Mouse (Mus musculus) A20 (cell line): ENCODE results near the gene Galnt12.
"Not testable (repeated sequence)": the region's sequence is repeated elsewhere in the genome, so short reads cannot be mapped to it uniquely, and the experiment has no call there.

Source experiments
- DNase-seq: peaks from one replicate; pipeline ENCODE4 v3.0.0-alpha.2; 2011; ENCODE audit warnings: low read depth, low spot score

Galnt12 gene

DNA sequence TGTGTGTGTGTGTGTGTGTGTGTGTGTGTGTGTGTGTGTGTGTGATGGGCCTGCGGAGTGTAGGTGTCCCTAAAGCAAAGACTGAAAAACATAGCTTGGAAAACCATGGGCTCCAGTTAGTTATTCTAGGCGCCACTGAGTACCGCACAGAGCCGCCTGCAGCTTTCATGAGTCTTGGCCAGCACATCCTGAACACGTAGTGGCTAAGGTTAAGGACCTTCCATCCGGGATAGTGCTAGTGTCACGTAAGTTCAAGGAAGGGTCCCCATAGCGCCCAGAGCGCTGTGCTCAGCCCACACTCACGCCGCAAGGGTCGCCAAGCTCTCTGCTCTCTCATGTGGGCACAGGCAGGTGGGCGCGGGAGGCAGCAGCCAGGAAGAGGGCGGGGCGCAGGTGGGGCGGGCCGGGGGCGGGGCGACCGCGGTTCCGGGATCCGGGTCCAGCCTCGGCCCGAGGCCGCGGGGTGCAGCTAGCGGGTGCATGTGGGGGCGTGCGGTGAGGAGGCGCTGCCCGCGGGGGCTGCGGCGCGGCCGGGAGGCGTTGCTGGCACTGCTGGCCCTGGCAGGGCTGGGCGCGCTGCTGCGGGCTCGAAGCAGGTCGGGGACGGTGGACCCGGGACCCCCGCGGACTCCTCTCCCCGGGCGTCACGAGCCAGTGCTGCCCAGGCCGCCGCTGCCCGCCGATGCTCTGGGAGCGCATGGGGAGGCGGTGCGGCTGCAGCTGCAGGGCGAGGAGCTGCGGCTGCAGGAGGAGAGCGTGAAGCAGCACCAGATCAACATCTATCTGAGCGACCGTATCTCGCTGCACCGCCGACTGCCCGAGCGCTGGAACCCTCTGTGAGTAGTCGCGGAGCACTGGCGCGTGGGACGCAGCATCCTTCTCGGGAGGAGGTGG lies at the start of gene Galnt12:
Galnt12 (plus strand) TSS at position 417 of the 894 bp plus-strand sequence.
- DNase-seq = peak; percentile 85

DNA sequence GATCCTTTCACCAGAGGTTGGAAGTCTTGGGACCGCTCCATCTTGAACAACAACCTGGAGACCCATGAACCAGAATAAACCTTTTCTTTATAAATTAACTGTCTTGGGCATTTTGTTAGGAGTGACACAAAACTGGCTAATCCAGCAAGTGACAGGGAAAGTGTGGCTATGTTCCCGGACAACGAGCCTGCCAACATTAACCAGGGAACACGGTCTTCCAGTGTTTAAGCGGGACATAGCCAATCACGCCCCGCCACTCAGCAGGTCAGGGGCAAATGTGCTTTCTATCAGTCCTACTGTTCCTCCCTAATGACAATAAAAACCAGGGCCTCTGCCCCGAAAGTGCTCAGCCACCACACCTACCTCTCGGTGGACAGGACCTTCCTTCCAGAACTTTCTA lies 47.8 kb upstream of the Galnt12 start:
- no peak for DNase-seq

DNA sequence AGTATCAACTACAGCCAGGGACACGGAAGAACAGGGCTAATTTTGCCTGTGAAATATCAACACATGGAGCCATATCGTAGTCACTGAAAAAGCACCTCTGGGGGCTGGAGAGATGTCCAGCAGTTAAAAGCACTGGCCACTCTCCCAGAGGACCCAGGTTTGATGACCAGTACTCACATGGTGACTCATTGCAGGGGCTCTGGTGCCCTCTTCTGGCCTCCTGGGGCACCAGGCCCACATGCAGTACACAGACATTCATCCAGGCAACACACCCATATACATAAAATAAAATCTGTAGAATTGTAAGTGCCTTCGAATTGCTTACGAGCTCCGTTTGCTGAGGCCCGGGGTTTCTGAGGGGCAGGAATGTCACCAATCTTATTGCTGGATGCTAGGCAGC lies 44.7 kb upstream of the Galnt12 start:
- peak; percentile 25 for DNase-seq

DNA sequence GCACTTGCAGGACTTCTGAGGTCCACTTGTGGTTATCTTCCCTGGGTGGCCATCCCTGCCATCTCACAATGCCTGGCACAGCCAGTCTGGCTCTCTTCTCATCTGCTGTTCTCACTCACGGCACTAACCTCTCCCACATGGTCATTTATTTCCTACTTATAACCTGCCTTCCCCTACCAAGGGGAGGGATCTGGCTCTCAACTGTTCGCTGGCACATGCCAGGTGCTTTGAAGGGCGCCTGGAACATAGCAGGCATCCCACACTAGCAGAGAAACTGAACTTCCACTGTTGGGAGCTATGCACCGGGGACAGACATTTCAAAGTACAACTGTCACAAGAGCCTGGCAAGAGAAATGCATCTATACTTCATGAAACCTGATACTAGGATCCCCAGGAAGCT lies 43.9 kb upstream of the Galnt12 start:
- DNase-seq = no peak

DNA sequence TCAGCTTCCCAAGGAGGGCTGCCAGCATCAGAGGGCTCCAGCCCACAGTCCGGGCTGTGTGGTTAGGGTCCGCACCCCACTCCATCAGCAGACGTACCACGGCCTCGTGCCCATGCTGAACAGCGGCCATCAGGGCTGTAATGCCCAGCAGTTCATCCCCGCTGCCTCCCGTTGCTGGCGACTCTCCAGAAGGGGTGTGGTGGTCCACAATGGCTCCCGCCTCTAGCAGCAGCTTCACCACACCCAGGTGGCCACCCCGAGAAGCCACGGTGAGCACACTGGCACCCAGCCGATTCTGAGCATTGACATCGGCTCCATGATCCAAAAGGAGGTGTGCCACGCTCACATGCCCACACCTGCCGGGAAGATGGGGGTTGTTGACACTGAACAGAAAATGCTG lies 42.5 kb upstream of the Galnt12 start:
- DNase-seq = no peak

DNA sequence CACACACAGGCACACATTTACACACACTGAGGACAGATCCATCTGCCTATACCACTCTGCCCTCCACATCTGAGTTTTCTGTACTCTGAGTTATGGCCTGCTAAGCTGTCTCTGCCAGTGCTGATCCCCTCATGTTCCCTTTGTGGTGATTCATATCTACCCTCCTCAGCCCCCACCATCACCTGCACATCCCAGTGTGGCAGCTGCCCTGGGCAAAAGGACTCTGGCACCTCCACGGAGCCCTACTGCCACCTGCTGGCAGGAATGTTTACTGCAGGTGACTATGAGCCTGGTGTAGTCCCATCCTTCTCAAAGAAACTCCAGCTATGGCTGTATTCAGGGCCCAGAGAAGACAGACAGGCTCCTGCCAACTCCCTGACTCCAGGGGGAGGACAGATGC lies 41.5 kb upstream of the Galnt12 start:
- peak; percentile 70 for DNase-seq

DNA sequence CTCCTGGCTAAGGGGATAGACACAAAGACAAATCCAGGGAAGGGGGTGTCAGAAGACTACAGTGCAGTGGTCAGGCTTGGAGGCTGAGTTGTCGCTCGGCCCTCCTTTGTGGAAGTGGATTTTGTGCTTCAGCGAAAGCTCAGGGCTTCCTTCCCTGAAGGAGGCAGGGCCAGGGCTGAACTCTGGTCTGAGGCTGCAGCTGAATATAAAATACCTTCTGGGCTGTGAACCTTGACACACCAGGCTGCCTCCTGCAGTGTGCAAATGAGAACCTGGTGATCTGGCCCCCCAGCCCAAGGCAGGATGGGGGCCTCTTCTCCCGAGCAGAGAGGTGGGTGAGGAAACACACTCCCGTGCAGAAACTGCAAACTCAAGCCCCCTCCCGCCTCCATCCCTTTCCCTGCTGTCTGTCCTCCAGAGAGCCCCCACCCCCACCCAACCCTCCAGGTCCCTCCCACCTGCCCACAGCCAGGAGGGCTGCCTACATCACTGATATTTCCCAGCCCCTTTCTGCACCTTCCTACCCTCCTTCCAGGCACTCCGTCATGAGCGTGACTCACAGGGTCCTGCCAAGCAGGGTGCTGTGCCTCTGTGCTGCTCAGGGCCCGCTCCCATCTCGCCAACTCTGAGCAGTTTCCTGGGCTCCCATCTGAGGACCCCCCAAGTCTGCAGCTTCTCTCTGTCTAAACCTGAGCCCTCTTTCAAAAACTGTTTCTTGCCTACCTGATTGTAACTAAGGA lies 40.9 kb upstream of the Galnt12 start:
- DNase-seq = no peak

DNA sequence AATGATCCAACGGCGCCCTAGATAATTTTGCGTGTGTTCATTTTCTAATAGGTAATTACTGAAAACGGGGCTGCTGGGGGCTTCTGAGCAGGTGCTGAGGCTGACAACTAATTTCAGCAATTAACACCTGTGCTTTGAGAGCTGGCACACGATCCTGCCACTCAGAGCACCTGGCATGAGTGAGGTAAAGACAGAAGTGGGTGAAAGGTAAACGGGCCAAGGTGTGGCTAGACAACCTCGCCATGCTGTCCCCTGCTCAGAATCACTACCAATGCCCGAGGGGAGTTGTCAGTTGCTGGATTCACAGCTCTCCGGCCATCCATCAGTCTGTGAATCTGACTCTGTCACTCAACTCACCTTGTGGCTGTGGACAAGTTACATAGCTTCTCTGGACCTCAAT lies 39.8 kb upstream of the Galnt12 start:
- no peak for DNase-seq

DNA sequence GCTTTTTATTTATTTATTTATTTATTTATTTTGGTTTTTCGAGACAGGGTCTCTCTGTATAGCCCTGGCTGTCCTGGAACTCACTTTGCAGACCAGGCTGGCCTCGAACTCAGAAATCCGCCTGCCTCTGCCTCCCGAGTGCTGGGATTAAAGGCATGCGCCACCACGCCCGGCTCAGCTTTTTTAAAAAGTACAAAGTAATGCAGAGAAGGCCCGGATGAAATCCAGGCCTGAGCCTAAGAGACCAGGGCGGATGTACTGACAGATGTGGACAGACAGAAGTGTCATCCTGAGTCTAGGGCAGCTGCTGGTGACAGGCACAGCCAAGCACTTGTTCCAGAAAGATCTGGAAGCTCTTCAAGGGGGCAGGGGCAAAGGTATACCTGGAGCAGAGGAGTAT lies 36.5 kb upstream of the Galnt12 start:
- not testable (repeated sequence) for DNase-seq

DNA sequence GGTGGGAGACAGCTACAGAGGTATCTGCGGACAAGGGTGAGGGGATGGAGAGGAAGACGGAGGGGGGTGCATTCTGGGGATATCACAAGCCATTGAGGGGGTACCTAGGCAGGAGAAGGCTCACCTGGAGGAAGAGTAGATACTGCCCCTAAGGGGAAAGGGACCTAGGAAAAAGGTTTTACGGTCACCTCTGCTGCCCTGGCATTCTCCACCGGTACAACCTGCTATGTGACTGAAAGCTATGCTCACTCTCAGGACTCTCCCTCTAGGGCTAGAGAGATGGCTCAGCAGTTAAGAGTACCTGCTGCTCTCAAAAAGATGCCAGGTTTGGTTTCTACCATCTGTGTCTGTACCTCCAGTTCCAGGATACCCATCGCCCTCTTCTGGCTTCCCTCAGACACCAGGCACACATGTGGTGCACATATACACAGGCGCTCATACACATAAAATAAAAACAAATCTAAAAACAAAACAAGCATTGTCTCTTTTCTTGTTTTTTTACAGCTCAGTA lies 36.1 kb upstream of the Galnt12 start:
- DNase-seq = no peak

DNA sequence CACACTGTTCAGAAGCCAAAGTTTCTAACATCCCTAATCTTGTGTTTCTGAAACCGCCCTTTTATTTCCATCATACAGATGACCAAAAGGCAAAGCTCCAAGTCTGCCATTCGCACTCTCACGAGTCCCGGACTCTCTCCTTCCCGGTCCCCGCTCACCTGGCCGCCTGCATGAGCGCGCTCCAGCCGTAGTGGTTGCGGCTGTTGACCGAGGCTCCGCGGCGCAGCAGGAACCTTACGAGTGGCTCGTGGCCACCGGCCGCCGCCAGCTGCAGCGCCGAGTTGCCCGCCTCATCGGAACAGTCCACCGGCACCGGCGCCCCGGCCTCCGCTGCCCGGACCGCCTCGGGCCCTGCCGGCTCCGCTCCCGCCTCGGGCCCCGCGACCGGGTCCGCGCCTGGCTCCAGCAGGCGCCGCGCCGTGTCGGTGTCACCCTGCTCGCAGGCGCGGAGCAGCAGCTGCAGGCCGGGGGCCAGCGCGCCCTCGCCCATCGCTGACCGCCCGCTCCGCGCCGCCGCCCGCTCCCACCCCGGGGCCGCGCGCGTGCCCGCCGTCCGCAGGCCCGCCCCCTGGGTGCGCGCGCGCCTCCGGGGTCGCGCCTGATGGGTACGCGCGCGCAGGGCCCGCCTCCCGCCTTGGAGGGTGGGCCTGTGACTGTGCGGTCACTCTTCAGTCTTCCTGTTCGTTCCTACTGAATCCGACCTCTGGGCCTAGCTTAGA lies 34.8 kb upstream of the Galnt12 start, which contains the start of gene Anks6:
Anks6 (minus strand) TSS at position 637 of the 719 bp plus-strand sequence.
- DNase-seq = no peak

DNA sequence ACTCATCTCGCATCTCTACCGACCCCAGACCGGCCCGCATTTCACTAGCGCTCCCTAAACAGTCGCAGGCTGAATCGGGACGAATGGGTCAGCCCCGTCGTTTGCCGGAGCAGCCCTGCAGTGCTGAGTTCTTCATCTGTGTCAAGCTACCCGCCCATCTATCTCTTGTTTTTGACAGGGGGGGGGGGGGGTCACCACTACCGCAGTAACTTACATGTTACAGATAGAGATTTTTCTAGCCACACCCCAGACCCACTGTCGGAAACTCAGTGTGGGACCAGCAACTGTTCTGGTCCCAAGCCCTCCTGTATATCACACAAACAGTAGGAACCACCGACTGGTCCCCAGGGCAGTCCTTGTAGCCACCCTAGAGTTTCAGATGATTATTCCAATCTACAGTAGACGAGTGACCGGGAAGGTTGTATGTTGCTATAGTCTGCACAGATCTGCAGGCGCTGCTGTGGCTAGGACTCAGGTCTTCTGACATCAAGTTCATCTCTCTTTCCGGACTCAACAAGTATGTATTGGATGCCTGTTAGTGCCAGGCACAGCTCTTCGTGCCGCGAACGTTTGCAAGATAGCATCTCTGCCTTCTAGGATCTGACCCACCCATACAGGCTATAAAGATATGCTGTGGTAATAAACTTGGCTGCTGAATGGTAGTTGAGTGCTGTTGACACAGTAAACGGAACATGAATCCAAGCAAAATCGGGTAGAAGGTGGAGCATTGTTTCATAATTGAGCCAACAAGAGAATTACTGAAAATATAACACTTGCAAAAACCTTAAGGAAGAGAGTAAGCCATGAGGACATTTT lies 34.0 kb upstream of the Galnt12 start:
- no peak for DNase-seq

DNA sequence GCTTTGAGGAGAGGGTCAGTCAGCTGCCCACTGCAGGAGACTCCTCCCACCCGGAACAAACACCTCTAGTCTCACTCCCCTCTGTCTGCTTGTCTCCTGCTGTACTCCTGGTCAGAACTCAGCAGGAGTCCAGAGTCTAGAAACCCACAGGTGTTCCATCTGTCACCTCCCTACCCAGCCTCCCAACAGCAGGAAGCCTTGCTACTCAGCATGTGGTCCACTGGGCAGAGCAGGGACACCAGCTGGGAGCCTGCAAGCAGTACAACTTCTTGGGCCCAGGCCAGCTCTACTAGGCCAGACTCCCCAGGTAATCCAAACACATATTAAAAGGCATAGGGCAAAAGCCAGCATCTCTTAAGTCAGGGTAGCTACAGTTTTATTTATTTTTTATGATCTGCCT lies 30.8 kb upstream of the Galnt12 start:
- DNase-seq = no peak

DNA sequence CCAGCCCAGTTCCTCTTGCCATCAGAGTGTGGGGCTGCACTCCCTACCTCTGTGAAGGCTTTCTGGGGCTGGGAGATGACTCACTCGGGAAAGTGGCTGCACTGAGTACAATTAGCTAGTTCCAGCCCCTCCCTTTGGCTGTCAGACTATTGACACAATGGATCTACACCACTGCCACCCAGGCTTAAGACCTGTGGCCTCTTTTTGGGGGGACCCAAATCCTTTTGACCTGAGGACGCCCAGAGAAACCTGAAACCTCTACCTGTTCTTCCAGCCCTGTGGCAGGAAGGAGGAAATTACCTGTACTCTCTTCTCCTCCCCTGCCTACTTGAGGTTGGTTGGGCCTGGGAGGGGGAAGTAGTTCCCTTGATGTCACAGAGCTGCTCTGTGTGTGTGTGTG lies 16.7 kb upstream of the Galnt12 start:
- no peak for DNase-seq

DNA sequence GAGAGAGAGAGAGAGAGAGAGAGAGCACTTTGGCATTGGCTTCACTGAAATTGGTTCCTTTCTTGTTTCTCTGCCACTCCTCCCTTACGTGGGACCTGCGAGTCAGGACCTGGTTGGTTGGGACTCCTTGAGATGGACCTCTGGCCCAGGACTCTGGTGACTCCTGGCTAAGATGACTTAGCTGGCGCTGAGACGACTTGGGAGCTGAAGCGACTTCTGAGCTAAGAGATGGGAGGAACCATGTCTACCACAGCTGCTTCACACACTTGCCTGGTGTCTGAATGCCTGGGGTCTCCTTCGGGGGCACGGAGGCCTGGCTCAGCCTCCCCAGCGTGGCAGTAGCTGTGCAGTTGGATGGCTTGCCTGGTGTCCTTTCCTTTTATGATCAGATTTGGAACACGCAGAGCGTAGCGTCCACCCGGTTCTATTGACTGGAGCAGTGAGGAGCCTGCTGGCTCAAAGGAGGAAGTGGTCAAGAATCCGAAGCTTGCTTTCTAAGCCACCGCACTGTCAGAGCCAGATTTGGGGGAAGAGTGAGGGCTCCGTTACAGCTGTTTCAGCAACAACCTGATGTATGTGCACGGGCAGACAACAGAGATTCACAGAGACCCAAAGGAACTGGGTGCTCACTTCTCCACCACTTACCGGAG lies 11.6 kb upstream of the Galnt12 start:
- DNase-seq = peak; percentile 69

DNA sequence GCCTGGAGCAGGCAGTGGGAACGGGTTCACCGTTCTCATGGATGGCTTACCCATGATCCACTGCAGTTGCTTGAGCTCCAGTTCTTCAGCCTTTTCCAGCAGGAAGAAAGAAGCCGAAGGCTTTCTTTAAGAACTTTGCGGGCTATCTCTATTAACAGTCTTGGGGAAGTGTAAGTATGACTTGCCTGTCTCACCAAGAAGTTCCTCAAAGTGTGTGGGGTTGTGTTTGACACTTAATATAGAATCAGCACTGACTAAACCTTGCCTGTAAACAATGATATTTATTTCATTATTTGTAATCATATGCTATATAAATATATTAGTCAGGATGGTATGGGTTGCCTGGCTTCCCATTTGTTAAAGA lies 11.1 kb upstream of the Galnt12 start:
- no peak for DNase-seq

DNA sequence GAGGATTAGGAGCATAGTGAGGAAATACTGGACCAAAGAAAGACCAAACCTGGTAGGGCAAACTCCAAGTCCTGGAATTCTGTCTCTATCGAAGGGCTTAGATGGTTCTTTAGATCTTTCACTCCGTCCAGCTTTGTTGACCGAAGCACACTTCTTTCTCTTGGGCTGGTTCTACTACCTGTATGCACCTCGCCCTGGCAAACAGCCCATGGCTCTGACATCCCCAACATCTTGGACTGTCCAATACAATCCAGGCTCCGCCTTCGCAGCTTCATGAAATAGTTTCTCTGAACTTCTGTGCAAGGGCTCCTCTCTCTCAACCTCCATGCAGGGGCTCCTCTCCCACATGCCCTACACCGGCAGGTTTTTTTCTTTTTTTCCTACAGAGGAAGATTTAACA lies 7.9 kb upstream of the Galnt12 start:
- no peak for DNase-seq

DNA sequence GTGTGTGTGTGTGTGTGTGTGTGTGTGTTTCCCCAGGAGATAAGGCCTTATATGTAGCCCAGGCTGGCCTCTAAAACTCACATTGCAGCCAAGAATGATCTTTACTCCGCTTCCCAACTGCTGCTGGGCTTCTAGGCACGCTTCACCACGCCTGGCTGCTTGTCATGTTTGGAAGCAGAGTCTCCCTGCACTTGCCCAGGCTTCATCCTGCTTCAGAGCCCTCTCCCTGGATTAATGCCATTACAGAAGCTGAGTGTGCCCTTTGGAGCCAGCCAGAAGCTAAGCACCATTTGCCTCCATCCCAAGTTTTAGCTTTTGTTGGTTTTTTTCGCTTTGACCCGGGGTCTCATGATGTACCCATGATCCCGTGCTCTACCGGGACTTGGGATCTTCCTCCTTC lies 3.0 kb upstream of the Galnt12 start:
- no peak for DNase-seq

DNA sequence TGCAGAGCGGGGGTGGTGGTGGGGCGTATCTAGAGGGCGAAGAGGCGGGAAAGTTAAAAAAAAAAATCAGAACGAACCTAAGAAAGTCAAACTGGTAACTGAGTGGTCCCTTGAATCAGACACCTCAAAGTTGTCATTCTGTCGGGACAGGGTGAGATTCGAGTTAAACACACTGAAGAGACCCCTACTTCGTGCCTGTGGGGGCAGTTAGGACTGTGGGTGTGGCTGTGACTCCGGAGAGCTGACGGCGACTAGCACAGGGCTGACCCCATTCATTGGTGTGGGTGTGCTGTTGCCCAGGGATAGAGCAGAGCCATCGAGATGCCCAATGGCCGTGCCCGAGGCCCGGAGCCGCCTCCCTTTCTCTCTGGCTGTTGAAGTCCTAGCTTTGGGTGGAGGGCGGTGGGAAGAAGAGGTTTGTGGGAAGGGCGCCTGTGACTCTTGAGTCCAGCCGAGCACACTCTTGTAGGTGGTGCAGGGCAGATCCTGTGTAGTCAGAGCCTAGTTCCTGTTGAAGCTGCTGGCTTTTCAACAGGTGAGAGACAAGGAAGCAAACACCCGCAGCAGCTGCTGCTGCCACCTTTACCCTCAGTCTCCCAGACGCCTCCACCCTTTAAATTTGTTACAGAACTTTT lies 795 bp downstream of the Galnt12 start:
- peak; percentile 57 for DNase-seq

DNA sequence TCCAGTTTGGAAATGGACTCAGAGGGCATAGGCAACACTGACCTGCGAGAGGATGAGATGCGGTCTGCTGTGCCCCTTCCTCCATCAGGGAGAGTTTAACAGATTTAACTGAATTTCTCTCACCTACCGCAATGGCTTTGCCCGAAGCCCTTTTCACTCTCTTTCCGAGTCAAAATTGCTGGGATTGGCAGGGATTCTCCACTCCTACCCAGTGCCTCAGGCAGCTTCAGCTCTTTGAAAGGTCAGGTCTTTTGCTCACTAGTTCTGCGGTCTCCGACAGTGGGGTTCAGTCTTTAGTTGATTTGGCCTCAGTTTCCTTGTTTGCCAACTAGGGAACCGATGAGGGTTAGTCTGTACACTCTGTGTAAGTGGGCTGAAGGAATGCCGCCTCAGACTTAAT lies 1.5 kb downstream of the Galnt12 start:
- DNase-seq = no peak
